Mouse (Mus musculus) naive thymus-derived CD4-positive, alpha-beta T cell, adult 2 months (primary cell): ENCODE data around the gene Ccdc85c.

Source experiments
- DNase-seq: peaks from one replicate; pipeline ENCODE4 v3.0.0-alpha.2; 2011; ENCODE audit warnings: low read depth

Ccdc85c gene

GRCm38 (mm10) chr12:108268970-108269369, 6.3 kb downstream of the Ccdc85c start:
- DNase-seq = no peak

- DNase-seq = no peak
Measured at GRCm38 (mm10) chr12:108267653-108268052, 7.6 kb downstream of the Ccdc85c start.

GRCm38 (mm10) chr12:108265831-108266619, 9.2 kb downstream of the Ccdc85c start:
- no peak for DNase-seq

DNA sequence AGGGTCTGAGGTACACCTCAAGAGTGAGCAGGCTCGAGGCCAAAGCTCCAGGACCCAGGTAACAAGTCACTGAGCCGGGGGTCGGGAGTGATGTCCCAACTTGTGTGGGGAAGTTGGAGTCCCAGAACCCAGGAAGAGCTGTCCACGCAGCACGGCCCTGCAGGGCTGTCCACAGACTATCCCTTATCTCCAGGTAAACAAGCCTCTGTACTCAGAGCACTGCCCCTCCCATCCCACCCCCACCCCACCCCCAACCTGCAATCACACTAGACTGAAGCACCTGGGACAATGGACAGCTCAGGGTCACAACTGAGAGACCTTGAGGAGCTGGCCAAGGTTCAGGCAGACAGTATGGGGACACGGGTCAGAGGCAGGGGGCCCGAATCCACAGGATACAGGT, 10.3 kb downstream of the Ccdc85c start:
- DNase-seq = no peak

GRCm38 (mm10) chr12:108260950-108261349, 14.3 kb downstream of the Ccdc85c start:
- DNase-seq = no peak

DNA sequence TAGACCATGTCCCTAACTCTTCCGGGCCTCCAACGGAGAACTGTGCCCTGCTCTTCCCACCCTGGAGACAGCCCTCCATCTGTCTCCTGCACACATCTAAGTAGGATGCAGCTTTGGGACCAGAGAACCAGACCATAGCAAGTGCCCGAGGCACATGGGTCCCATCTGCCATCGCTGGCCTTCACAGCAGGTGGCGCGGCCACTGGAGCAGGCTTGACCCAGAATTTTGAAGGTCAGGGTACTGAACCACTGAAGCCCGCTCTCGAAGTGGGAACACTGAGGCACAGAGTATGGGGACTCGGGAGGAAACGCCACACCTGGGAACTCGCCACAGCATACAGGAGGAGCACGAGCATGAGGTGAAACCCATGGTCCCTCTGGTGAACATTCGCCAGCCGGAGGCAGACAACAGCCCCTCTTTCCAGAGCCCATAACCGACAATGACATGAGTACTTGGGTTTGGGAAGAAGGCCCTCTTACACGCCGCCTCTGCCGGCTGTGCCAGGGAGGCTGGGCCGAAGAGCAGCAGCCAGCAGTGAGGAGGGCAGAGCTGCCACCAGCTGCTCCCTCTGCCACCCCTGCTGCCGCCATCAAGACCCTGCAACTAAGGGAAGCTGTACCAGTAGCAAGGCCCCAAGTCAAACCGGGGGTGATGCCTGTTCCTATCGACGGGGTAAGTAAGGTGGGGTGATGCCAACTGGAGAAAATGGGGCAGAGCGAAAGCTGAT, 15.7 kb downstream of the Ccdc85c start:
- DNase-seq = no peak

- no peak for DNase-seq
Measured at GRCm38 (mm10) chr12:108256734-108257133, 18.5 kb downstream of the Ccdc85c start.

- no peak for DNase-seq
Measured at GRCm38 (mm10) chr12:108255960-108256359, 19.3 kb downstream of the Ccdc85c start.

DNA sequence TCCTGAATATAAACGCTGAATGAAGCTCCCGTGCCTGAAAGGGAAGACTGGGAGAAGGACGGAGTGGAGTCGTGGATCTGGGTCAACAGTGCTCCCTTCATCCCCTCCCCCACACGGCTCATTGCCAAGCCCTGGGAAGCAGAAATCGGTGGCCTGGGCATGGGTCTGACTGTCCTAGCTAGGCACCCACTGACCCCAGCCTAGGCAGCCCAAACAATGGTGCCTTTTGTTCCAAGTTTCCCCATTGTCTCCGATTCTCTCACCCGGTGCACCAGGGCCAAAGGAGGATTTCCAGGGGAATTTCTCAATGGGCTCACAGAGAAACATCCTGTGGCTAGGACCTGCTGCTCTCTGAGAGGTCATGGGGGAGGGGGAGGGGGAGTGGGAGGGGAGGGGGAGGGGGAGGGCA, 19.7 kb downstream of the Ccdc85c start:
- DNase-seq = no peak

- no peak for DNase-seq
Measured at GRCm38 (mm10) chr12:108253042-108253441, 22.2 kb downstream of the Ccdc85c start.

DNA sequence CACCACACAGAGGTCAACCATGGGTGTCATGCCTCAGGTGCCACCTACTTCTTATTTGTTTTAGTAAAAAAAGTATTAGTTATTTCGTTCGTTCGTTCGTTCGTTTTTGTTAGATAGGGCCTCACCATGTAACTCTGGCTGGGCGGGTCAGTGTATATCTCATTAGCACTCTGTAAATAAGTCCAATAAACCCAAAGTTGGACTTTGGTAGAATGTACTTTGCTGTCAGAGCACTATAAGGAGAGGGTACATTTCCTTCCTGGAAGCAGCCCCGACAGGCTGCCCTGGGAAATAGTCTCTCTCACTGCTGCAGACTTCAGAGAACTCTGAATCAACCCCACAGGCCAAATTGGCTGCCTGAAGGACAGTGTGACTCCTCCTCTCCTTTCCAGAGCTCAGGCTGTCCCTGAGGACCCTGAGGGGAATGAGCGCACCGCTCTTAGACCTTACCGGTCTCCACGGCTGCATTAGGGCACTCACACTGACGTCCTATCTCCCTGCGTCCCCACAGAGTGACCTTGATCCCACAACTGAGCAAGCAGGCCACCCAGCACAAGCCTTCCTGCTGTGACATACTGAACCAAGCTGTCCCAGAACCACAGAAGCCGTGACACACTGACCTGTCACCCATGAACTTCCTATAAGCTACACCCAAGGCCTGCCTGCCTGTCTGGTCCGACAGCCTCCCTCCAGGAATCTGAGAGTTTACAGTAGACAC, 23.2 kb downstream of the Ccdc85c start:
- DNase-seq = no peak

DNA sequence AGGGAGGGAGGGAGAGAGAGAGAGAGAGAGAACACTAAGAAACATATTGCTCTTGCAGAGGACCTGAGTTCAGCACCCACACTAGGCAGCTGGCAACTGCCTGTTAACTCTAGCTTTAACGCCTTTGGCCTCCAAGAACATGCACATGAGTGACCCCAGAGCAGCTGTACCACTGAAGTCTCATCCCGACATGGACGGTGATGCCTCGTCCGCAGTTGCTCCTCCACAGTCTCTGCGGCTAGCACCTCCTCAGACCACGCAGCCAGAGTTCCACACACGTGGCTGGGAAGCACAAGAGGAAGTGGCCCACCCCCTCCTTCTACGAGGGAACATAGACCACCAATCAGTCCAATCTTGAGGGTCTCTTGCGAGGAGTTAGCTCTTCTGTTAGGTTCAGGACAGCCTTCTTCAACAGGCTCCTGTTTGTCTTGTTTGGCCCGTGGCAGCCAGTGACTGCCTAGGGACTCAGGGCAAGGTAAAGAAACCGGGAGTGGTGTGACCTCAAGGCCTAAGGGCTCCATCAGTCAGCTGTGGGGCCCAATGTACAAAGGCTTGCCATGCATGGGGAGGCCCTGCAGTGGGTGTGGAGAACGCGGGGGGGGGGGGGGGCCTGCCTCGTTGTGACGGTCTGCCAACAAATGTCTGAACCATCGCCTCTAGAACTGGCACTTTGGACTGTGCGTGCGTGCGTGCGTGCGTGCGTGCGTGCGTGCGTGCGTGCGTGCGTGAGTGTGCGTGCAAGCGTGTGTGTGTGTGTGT, 24.0 kb downstream of the Ccdc85c start:
- DNase-seq = no peak

DNA sequence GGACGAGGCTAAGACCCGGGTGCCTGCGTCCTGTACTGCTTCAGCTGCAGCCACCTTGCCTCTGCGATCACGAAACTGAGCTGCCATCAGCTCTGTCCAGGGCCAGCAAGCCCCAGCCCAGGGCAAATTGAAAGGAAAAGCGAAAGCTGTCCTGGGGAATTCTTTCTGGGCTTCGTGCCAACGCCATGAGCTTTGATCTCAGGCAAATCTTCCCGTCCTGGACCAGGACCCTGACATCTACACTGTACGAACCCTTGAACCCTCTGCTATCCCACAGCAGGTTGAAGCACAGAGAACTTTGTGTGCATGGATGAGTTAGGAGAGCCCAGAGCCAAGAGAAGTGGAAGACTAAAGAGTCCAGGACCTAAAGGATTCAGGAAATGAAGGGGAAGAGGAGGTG, 25.7 kb downstream of the Ccdc85c start:
- no peak for DNase-seq

DNA sequence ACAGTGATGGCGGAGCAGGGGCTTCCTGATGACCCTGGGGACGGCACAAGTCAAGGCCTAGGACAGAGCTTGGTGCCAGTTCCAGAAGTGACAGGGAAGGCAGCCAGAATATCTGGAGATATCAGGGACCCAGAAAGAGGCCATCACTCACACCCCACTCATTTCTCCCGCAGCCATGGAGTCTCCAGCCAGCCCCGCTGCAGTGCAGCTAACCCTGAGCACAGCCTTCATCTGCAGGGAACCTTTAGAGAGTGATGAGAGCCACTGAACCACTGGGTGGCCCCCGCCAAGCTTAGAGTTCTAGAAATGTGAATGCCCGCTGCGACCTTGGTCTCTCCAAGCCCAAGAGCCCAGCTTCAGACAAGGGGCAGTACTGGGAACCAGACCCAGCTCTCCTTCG, 26.2 kb downstream of the Ccdc85c start:
- no peak for DNase-seq

- DNase-seq = no peak
Measured at GRCm38 (mm10) chr12:108246759-108247500, 28.3 kb downstream of the Ccdc85c start.

GRCm38 (mm10) chr12:108245579-108245978, 29.6 kb downstream of the Ccdc85c start:
- no peak for DNase-seq

DNA sequence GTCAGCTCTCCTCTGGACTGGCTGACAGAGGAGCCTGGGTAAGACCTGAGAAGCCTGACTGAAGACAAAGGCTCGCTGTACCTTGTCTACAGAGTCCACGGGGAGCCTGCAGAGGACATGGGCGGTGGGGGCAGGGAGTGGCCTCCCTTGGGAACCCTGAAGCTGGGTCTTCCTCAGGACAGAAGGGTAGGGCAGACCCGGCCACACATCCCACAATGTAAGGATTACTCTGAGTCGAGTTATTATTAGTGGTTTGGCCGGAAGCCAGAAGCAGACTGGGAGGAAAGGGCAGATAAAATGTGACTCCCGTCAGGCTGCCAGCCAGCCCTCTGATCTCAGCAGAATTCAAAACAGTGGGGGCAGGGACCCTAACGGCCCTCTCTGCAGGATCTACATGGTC, 30.4 kb downstream of the Ccdc85c start:
- DNase-seq = no peak

- DNase-seq = no peak
Measured at GRCm38 (mm10) chr12:108242243-108242745, 32.9 kb downstream of the Ccdc85c start.

DNA sequence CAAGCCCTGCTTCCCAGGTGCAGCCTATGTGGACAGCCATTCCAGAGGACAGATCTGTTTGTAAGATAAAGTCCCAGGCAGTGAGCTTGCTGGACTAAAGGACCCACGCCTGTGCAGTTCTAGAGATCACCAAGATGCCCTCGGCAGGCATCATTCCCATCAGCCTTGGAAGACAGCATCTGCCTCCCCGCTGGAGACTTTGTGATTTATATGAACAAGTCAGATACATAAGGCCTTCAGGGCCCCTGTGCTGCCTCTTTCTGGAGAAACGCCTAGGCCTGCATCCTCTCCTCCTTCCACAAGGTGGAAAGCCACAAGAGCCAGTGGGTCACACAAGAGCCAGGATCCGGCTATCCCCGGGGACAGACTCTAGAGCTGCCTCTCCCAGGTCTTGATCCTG, 33.6 kb downstream of the Ccdc85c start:
- DNase-seq = no peak

DNA sequence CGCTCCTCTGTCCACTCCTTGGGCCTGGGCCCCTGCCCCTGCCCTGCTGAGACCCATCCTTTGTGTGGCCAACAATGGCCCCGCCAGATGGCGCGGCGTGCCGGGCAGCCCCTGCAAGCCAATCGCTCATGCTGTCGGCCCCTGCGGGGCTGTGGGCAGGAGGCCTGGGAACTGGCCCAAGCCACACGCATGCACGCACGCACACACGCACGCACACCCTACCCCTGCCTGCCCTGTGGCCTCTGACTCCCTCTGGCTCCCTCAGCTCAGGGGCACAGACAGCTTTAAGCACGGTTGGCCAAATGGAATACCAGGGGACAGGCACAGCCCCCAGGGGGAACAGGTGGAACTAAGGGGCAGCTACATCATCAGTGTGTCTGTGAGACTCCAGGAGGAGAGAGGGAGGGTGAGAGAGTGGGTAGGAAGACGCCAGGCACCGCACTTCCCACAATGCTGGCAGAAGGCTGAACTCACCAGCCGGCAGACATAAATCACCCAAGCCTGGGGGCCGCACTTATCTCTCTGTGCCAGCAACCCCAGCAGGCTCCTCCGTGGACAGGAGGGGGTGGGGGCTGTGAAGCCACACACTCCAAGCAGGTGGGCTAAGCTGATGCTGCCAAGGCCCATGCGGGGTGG, 34.2 kb downstream of the Ccdc85c start:
- no peak for DNase-seq
